Mouse (Mus musculus): Measurements from ENCODE around the gene Gpi1. TPM values are rescaled to one million over a fixed set of nuclear protein-coding genes. Genes with fewer than 3 reads are reported as not detected.
A peak's percentile ranks its signal among the peaks of the same experiment; 100 is the strongest.

Gpi1 gene
- polyA plus RNA-seq, 1 experiment, result 670 TPM

DNA sequence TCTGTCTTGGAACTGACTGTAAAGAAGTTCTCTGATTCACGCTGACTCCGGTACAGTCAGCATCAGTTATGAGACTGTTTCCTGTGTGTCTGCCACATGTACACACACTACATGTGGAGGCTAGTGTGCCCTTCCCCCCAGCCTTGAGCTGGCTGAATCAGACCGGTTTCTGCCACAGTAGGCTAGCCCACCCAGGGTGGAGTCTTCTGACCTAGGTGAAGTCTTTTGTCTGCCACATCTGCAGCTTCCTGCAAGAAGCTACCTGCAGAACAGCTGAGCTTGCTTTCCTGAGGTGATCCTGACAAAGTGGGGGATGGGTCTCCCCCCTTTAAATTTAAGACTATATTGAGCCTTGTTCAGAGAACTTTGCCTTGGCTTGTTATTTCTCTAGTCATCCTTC, 60.7 kb downstream of the Gpi1 start, which contains the start of gene Uba2:
TSS of gene Uba2 (minus strand) at position 146 of the 400 bp plus-strand sequence.
- peaks cover 7% of the 10 kb centered on the region for H3K36me3 ChIP-seq (ENCODE audit: control insufficient read depth, insufficient read depth, low read length, poor library complexity, severe bottlenecking)
- H3K4me1 ChIP-seq (ENCODE audit: control insufficient read depth, insufficient read depth, low read length), result no peaks in the 10 kb centered on the region
- H3K4me3 ChIP-seq (ENCODE audit: low read depth, low read length), result peak within 1 kb of the TSS; percentile 99
- H3K27ac ChIP-seq (ENCODE audit: insufficient read depth, low read length), result peak within 1 kb of the TSS; percentile 97
- peak within 1 kb of the TSS; percentile 96 for H3K9ac ChIP-seq (ENCODE audit: low read depth, poor library complexity, severe bottlenecking)
- TF ChIP-seq CTCF (IDR thresholded peaks at IDR 0.05; ENCODE audit: low read depth, low read length) (no peak), EP300 (IDR thresholded peaks at IDR 0.05; ENCODE audit: insufficient read depth, low read depth, low read length) (peak; percentile 100)
- H3K27me3 ChIP-seq (ENCODE audit: control insufficient read depth, insufficient read depth, low read length, poor library complexity, severe bottlenecking), result no peaks in the 10 kb centered on the region
- no peaks in the 10 kb centered on the region for H3K9me3 ChIP-seq (replicated peaks; ENCODE audit: control insufficient read depth, insufficient read depth, low read length, poor library complexity, severe bottlenecking)

GRCm38 (mm10) chr7:34168470-34169251, 61.5 kb downstream of the Gpi1 start:
- Histone ChIP-seq H3K4me1 (ENCODE audit: control insufficient read depth, insufficient read depth, low read length) (no peaks in the 10 kb centered on the region), H3K4me3 (ENCODE audit: low read depth, low read length) (peak overlapping the region; percentile 99), H3K9ac (ENCODE audit: low read depth, poor library complexity, severe bottlenecking) (peak overlapping the region; percentile 96), H3K27me3 (ENCODE audit: control insufficient read depth, insufficient read depth, low read length, poor library complexity, severe bottlenecking) (no peaks in the 10 kb centered on the region), H3K9me3 (replicated peaks; ENCODE audit: control insufficient read depth, insufficient read depth, low read length, poor library complexity, severe bottlenecking) (no peaks in the 10 kb centered on the region), H3K36me3 (ENCODE audit: control insufficient read depth, insufficient read depth, low read length, poor library complexity, severe bottlenecking) (peaks cover 14% of the 10 kb centered on the region), H3K27ac (ENCODE audit: insufficient read depth, low read length) (peak overlapping the region; percentile 97)
- no peak for TF ChIP-seq CTCF (IDR thresholded peaks at IDR 0.05; ENCODE audit: low read depth, low read length)
- TF ChIP-seq POLR2A (IDR thresholded peaks at IDR 0.05; ENCODE audit: insufficient read depth, low read length), result peak; percentile 81
- peak; percentile 80; the same call in 1 of the 2 replicates for TF ChIP-seq EP300 (IDR thresholded peaks at IDR 0.05; ENCODE audit: insufficient read depth, low read depth, low read length)

DNA sequence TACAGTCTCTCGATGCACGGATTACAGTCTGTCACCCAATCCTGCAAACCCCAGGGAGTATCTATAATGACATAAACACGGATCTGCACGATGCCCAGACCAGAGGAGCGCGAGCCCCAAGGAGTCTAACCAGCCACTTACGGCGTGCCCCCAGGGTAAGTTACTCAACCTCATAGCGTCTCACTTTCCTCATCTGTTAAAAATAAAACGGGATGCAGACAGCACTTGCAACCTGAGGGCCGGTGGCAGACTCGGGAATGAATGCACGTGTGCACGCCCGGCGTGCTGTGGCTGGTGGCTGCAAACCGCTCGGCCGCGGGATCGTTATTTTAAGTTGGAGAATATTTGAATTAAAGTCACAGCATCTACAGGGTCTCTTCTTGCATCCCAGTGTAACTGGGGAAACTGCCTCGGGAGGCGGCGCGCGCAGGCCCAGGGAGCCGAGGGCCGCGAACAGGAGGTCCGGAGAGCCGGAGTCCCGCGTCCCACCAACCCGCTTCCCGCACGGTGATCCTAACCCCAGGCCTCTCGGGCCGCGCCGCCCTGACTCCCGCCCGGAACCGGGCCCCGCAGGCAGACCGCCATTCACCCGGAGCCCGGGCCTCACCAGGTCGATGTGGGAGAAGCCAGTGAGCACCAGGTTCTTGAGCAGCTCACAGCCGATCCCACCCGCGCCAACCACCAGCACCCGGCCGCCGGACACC, 62.2 kb downstream of the Gpi1 start:
- no peaks in the 10 kb centered on the region for H3K27me3 ChIP-seq (ENCODE audit: control insufficient read depth, insufficient read depth, low read length, poor library complexity, severe bottlenecking)
- peaks cover 21% of the 10 kb centered on the region for H3K36me3 ChIP-seq (ENCODE audit: control insufficient read depth, insufficient read depth, low read length, poor library complexity, severe bottlenecking)
- H3K4me3 ChIP-seq (ENCODE audit: low read depth, low read length), result peak overlapping the region; percentile 99
- H3K9ac ChIP-seq (ENCODE audit: low read depth, poor library complexity, severe bottlenecking), result peak overlapping the region; percentile 96
- no peaks in the 10 kb centered on the region for H3K9me3 ChIP-seq (replicated peaks; ENCODE audit: control insufficient read depth, insufficient read depth, low read length, poor library complexity, severe bottlenecking)
- H3K27ac ChIP-seq (ENCODE audit: insufficient read depth, low read length), result peak overlapping the region; percentile 92
- no peaks in the 10 kb centered on the region for H3K4me1 ChIP-seq (ENCODE audit: control insufficient read depth, insufficient read depth, low read length)
- TF ChIP-seq CTCF (IDR thresholded peaks at IDR 0.05; ENCODE audit: low read depth, low read length), result no peak

GRCm38 (mm10) chr7:34166850-34167249, 63.3 kb downstream of the Gpi1 start:
- Histone ChIP-seq H3K9ac (ENCODE audit: low read depth, poor library complexity, severe bottlenecking) (peak overlapping the region; percentile 37; the same call in 1 of the 2 replicates), H3K4me1 (ENCODE audit: control insufficient read depth, insufficient read depth, low read length) (no peaks in the 10 kb centered on the region), H3K27ac (ENCODE audit: insufficient read depth, low read length) (peak overlapping the region; percentile 7; the same call in 1 of the 2 replicates), H3K9me3 (replicated peaks; ENCODE audit: control insufficient read depth, insufficient read depth, low read length, poor library complexity, severe bottlenecking) (no peaks in the 10 kb centered on the region), H3K27me3 (ENCODE audit: control insufficient read depth, insufficient read depth, low read length, poor library complexity, severe bottlenecking) (no peaks in the 10 kb centered on the region), H3K36me3 (ENCODE audit: control insufficient read depth, insufficient read depth, low read length, poor library complexity, severe bottlenecking) (peaks cover 32% of the 10 kb centered on the region), H3K4me3 (ENCODE audit: low read depth, low read length) (peak overlapping the region; percentile 40; the same call in 1 of the 2 replicates)
- TF ChIP-seq POLR2A (IDR thresholded peaks at IDR 0.05; ENCODE audit: insufficient read depth, low read length) (no peak), CTCF (IDR thresholded peaks at IDR 0.05; ENCODE audit: low read depth, low read length) (peak; percentile 86), EP300 (IDR thresholded peaks at IDR 0.05; ENCODE audit: insufficient read depth, low read depth, low read length) (0 out of 2 replicates have a peak, but pooled peaks have one; percentile 29)

GRCm38 (mm10) chr7:34165999-34166398, 64.1 kb downstream of the Gpi1 start:
- Histone ChIP-seq H3K4me3 (ENCODE audit: low read depth, low read length) (peak overlapping the region; percentile 40), H3K27ac (ENCODE audit: insufficient read depth, low read length) (peak overlapping the region; percentile 7), H3K36me3 (ENCODE audit: control insufficient read depth, insufficient read depth, low read length, poor library complexity, severe bottlenecking) (peaks cover 41% of the 10 kb centered on the region)

More at GRCm38 (mm10) chr7:34165999-34166398, 64.1 kb downstream of the Gpi1 start:
- Histone ChIP-seq H3K9me3 (replicated peaks; ENCODE audit: control insufficient read depth, insufficient read depth, low read length, poor library complexity, severe bottlenecking) (no peaks in the 10 kb centered on the region), H3K27me3 (ENCODE audit: control insufficient read depth, insufficient read depth, low read length, poor library complexity, severe bottlenecking) (no peaks in the 10 kb centered on the region), H3K4me1 (ENCODE audit: control insufficient read depth, insufficient read depth, low read length) (no peaks in the 10 kb centered on the region), H3K9ac (ENCODE audit: low read depth, poor library complexity, severe bottlenecking) (peak overlapping the region; percentile 37)
- TF ChIP-seq POLR2A (IDR thresholded peaks at IDR 0.05; ENCODE audit: insufficient read depth, low read length) (no peak), CTCF (IDR thresholded peaks at IDR 0.05; ENCODE audit: low read depth, low read length) (peak; percentile 15), EP300 (IDR thresholded peaks at IDR 0.05; ENCODE audit: insufficient read depth, low read depth, low read length) (no peak)

Measured in ES-Bruce4 (cell line).